Mouse (Mus musculus) myocyte (in vitro differentiated cells): ENCODE results near the gene Emx2.

ENCODE experiments used
- CEBPB ChIP-seq: IDR thresholded peaks from 2 replicates; pipeline ENCODE4 v1.6.1; 2011; ENCODE audit warnings: mild to moderate bottlenecking, moderate library complexity; ENCODE audit not compliant: poor library complexity, insufficient read depth, severe bottlenecking
- E2F4 ChIP-seq: IDR thresholded peaks from one replicate; pipeline ENCODE4 v1.6.1; 2011; ENCODE audit warnings: mild to moderate bottlenecking, control low read depth, moderate library complexity; ENCODE audit not compliant: insufficient read depth
- MAX ChIP-seq: IDR thresholded peaks from one replicate; pipeline ENCODE4 v1.6.1; 2011; ENCODE audit warnings: low read depth, mild to moderate bottlenecking, control low read depth
- MYOD1 ChIP-seq, 3 experiments: IDR thresholded peaks; one replicate each; pipeline ENCODE4 v1.6.1; 2011; ENCODE audit warnings: control low read depth in 2 of 3, low read depth in 2 of 3, mild to moderate bottlenecking in 2 of 3, moderate library complexity in 1 of 3; ENCODE audit not compliant: insufficient read length in 2 of 3, control insufficient read depth in 1 of 3
- MYOG ChIP-seq, 3 experiments: IDR thresholded peaks; one replicate each; pipeline ENCODE4 v1.6.1; 2011; ENCODE audit warnings: control low read depth in 2 of 3, low read depth in 2 of 3, mild to moderate bottlenecking in 2 of 3; ENCODE audit not compliant: insufficient read length in 2 of 3, control insufficient read depth in 1 of 3, insufficient read depth in 1 of 3
- POLR2A ChIP-seq: IDR thresholded peaks from one replicate; pipeline ENCODE4 v1.6.1; 2011; ENCODE audit warnings: low read depth, mild to moderate bottlenecking, control low read depth, moderate library complexity; ENCODE audit not compliant: insufficient read length
- POLR2AphosphoS2 ChIP-seq: IDR thresholded peaks from one replicate; pipeline ENCODE4 v1.6.1; 2011; ENCODE audit warnings: low read depth, control low read depth; ENCODE audit not compliant: insufficient read length
- REST ChIP-seq: IDR thresholded peaks from one replicate; pipeline ENCODE4 v1.6.1; 2011; ENCODE audit warnings: mild to moderate bottlenecking, control low read depth, moderate library complexity; ENCODE audit not compliant: insufficient read depth, insufficient read length
- SRF ChIP-seq: IDR thresholded peaks from one replicate; pipeline ENCODE4 v1.6.1; 2011; ENCODE audit warnings: low read depth; ENCODE audit not compliant: control insufficient read depth, insufficient read length
- TCF12 ChIP-seq: IDR thresholded peaks from one replicate; pipeline ENCODE4 v1.6.1; 2011; ENCODE audit warnings: mild to moderate bottlenecking, control low read depth; ENCODE audit not compliant: poor library complexity, insufficient read depth, severe bottlenecking
- TCF3 ChIP-seq: IDR thresholded peaks from one replicate; pipeline ENCODE4 v1.6.1; 2011; ENCODE audit warnings: low read depth, control low read depth; ENCODE audit not compliant: insufficient read length
- USF1 ChIP-seq: IDR thresholded peaks from one replicate; pipeline ENCODE4 v1.6.1; 2011; ENCODE audit warnings: low read depth, mild to moderate bottlenecking, control low read depth, moderate library complexity

- TF ChIP-seq POLR2A (no peak), MYOG (IDR thresholded peaks at IDR 0.05; ENCODE audit: control insufficient read depth in 1 of 3, insufficient read depth in 1 of 3, insufficient read length in 2 of 3, low read depth in 2 of 3) (no peak), E2F4 (no peak), MAX (no peak), USF1 (no peak), POLR2AphosphoS2 (no peak), CEBPB (no peak), REST (no peak), TCF12 (no peak), SRF (no peak), MYOD1 (IDR thresholded peaks at IDR 0.05; ENCODE audit: control insufficient read depth in 1 of 3, insufficient read length in 2 of 3, low read depth in 2 of 3) (no peak), TCF3 (no peak)
Observed at GRCm38 (mm10) chr19:59423685-59424084, 34.5 kb upstream of the Emx2 start.
